ENCODE assay signal across 9 mouse cellular contexts in genomic region chr4:43969373-43969772, GRCm38 (mm10). TPM values are rescaled to one million over a fixed set of nuclear protein-coding genes. Genes with fewer than 3 reads are reported as not detected.
DNase-seq lines count a peak whose midpoint lies in the region; ATAC-seq lines count a peak whose summit lies in the region.
"Had no signal": no experiment of that assay in that cellular context is flagged by ENCODE, and none has a peak within 500 bp of the region (broad histone marks: within the 10 kb centered on the region; RNA-seq: fewer than 3 reads in every experiment).

No protein-coding gene starts in this region.

- no peak overlapping the region for H3K4me3 ChIP-seq in heart, embryonic 12.5 days
- no peak overlapping the region for H3K4me3 ChIP-seq in neural tube, embryonic 15.5 days (replicated peaks)
- H3K4me3 ChIP-seq in intestine, embryonic 15.5 days (replicated peaks): no peak overlapping the region

- H3K27ac ChIP-seq in heart, embryonic 12.5 days (ENCODE audit: poor library complexity, severe bottlenecking): no peak overlapping the region
- no peak overlapping the region for H3K27ac ChIP-seq in neural tube, embryonic 15.5 days (replicated peaks)
- H3K27ac ChIP-seq in intestine, embryonic 15.5 days: peak overlapping the region; percentile 44; the same call in 1 of the 2 replicates

- H3K4me2 ChIP-seq in heart, embryonic 12.5 days: no peak overlapping the region
- H3K4me2 ChIP-seq in neural tube, embryonic 15.5 days: no peak overlapping the region
- 0 out of 2 replicates have a peak overlapping the region, but pooled peaks have one; percentile 19 for H3K4me2 ChIP-seq in intestine, embryonic 15.5 days (replicated peaks)

- H3K9ac ChIP-seq in heart, embryonic 12.5 days: no peak overlapping the region
- H3K9ac ChIP-seq in neural tube, embryonic 15.5 days (replicated peaks): no peak overlapping the region
- H3K9ac ChIP-seq in intestine, embryonic 15.5 days: no peak overlapping the region

- ATAC-seq in heart, embryonic 12.5 days (ENCODE audit: insufficient number of reproducible peaks, low FRiP score): no peak
- ATAC-seq in neural tube, embryonic 15.5 days (ENCODE audit: low FRiP score): no peak
- no peak for ATAC-seq in intestine, embryonic 15.5 days
- ATAC-seq: CD4-positive, CD25-positive, alpha-beta regulatory T cell, adult 4 months had no signal

- WGBS in heart, embryonic 12.5 days: 15% methylated on average over 4 of the region's 4 CpGs
- 8% methylated on average over 4 of the region's 4 CpGs for WGBS in neural tube, embryonic 15.5 days
- WGBS in intestine, embryonic 15.5 days: 22% methylated on average over 4 of the region's 4 CpGs

- peaks cover 17% of the 10 kb centered on the region for H3K36me3 ChIP-seq in heart, embryonic 12.5 days
- peaks cover 6% of the 10 kb centered on the region for H3K36me3 ChIP-seq in neural tube, embryonic 15.5 days
- H3K36me3 ChIP-seq in intestine, embryonic 15.5 days: no peaks in the 10 kb centered on the region

- peak; percentile 93 for DNase-seq in heart, adult 11 months
- peak; percentile 56 for DNase-seq in neural tube, embryonic 10.5 days (ENCODE audit: extremely low spot score, low spot score)
- no peak for DNase-seq in ovary, postnatal 36 days (ENCODE audit: low spot score)
- no peak for DNase-seq in frontal cortex, postnatal 36 days (ENCODE audit: low spot score in 2 of 2)
- DNase-seq in B cell, adult 2 months: no peak

- H3K9me3 ChIP-seq in heart, embryonic 12.5 days (replicated peaks): no peaks in the 10 kb centered on the region
- H3K9me3 ChIP-seq in neural tube, embryonic 15.5 days (replicated peaks): no peaks in the 10 kb centered on the region
- H3K9me3 ChIP-seq in intestine, embryonic 15.5 days: no peaks in the 10 kb centered on the region

- H3K27me3 ChIP-seq in heart, embryonic 12.5 days (replicated peaks): no peaks in the 10 kb centered on the region
- no peaks in the 10 kb centered on the region for H3K27me3 ChIP-seq in neural tube, embryonic 15.5 days (replicated peaks)
- no peaks in the 10 kb centered on the region for H3K27me3 ChIP-seq in intestine, embryonic 15.5 days (replicated peaks)

- H3K4me1 ChIP-seq in heart, embryonic 12.5 days (replicated peaks): peaks cover 68% of the 10 kb centered on the region
- peaks cover 31% of the 10 kb centered on the region for H3K4me1 ChIP-seq in neural tube, embryonic 15.5 days
- H3K4me1 ChIP-seq in intestine, embryonic 15.5 days (replicated peaks): peaks cover 43% of the 10 kb centered on the region

RNA-seq across cellular contexts. Expression of gene Glipr2, which starts 12.2 kb away (rescaled TPM):
- 95.7 and 97.5 TPM in 2 replicates for polyA plus RNA-seq in heart, embryonic 12.5 days (2016; fragmentation: Nextera tagmentation; extraction: Ambion mirVana)
- polyA plus RNA-seq in neural tube, embryonic 15.5 days (2015; fragmentation: Nextera tagmentation; extraction: Ambion mirVana): 42.3 and 51.4 TPM in 2 replicates
- polyA plus RNA-seq in intestine, embryonic 15.5 days (2015; fragmentation: Nextera tagmentation; extraction: Ambion mirVana): 85.4 and 88.7 TPM in 2 replicates

RNA-seq across cellular contexts. Expression of gene Ccin, which starts 13.9 kb away (rescaled TPM):
- 0.09 TPM in 1 of 2 replicates, not detected in the other for polyA plus RNA-seq in heart, embryonic 12.5 days (2016; fragmentation: Nextera tagmentation; extraction: Ambion mirVana)
- polyA plus RNA-seq in neural tube, embryonic 15.5 days (2015; fragmentation: Nextera tagmentation; extraction: Ambion mirVana): not detected in 2 replicates
- polyA plus RNA-seq in intestine, embryonic 15.5 days (2015; fragmentation: Nextera tagmentation; extraction: Ambion mirVana): not detected in 2 replicates
- polyA plus RNA-seq: CD4-positive, CD25-positive, alpha-beta regulatory T cell, adult 4 months had no signal

RNA-seq across cellular contexts. Expression of gene Clta, which starts 34.9 kb away (rescaled TPM):
- 153 and 163 TPM in 2 replicates for polyA plus RNA-seq in heart, embryonic 12.5 days (2016; fragmentation: Nextera tagmentation; extraction: Ambion mirVana)
- 342 and 381 TPM in 2 replicates for polyA plus RNA-seq in neural tube, embryonic 15.5 days (2015; fragmentation: Nextera tagmentation; extraction: Ambion mirVana)
- 260 and 272 TPM in 2 replicates for polyA plus RNA-seq in intestine, embryonic 15.5 days (2015; fragmentation: Nextera tagmentation; extraction: Ambion mirVana)

Comparison
In these comparisons a context has a peak if more than half of its experiments do, and no peak if none do; other contexts are left out.
1. DNase-seq: peak in heart, adult 11 months (single experiment) and neural tube, embryonic 10.5 days (single experiment); none in ovary, postnatal 36 days (single experiment), frontal cortex, postnatal 36 days (0 of 2) and B cell, adult 2 months (0 of 2).